Mouse (Mus musculus): Measurements from ENCODE around the gene Actn1. TPM values are rescaled to one million over a fixed set of nuclear protein-coding genes. Genes with fewer than 3 reads are reported as not detected.

Gene Actn1
- total and polyA plus RNA-seq, 3 experiments = 29.0 to 31.7 (median 30.6) TPM

GRCm38 (mm10) chr12:80218045-80218611 is 42.0 kb downstream of the Actn1 start:
- Histone ChIP-seq H3K27ac (peak overlapping the region; percentile 29), H3K4me1 (ENCODE audit: control insufficient read depth, insufficient read depth, low read length) (peaks cover 41% of the 10 kb centered on the region), H3K27me3 (ENCODE audit: control insufficient read depth, insufficient read depth, low read length) (no peaks in the 10 kb centered on the region), H3K36me3 (ENCODE audit: control insufficient read depth, insufficient read depth, low read length) (no peaks in the 10 kb centered on the region; the same call in 1 of the 2 replicates), H3K9ac (ENCODE audit: low read depth, low read length) (no peak overlapping the region), H3K4me3 (no peak overlapping the region), H3K79me2 (replicated peaks; ENCODE audit: control insufficient read depth, insufficient read depth, low read length) (peaks cover 1% of the 10 kb centered on the region)
- no peak for DNase-seq
- WGBS = 54% methylated on average over 4 of the region's 4 CpGs
- intact Hi-C loops (cut with DNase I) = loop anchor here (2.0 kb wide), 1 partner anchor 41 kb away; no protein-coding TSS in a partner anchor
- TF ChIP-seq POLR2A (IDR thresholded peaks at IDR 0.05; ENCODE audit: insufficient read depth, low read depth, low read length) = no peak
- no peak for TF ChIP-seq EP300 (IDR thresholded peaks at IDR 0.05; ENCODE audit: insufficient read depth, low read depth, low read length)

- Histone ChIP-seq H3K4me1 (ENCODE audit: control insufficient read depth, insufficient read depth, low read length) (peaks cover 39% of the 10 kb centered on the region), H3K9ac (ENCODE audit: low read depth, low read length) (no peak overlapping the region), H3K27me3 (ENCODE audit: control insufficient read depth, insufficient read depth, low read length) (no peaks in the 10 kb centered on the region), H3K36me3 (ENCODE audit: control insufficient read depth, insufficient read depth, low read length) (no peaks in the 10 kb centered on the region; the same call in 1 of the 2 replicates), H3K79me2 (replicated peaks; ENCODE audit: control insufficient read depth, insufficient read depth, low read length) (peaks cover 1% of the 10 kb centered on the region), H3K4me3 (no peak overlapping the region), H3K27ac (peak overlapping the region; percentile 75)
- intact Hi-C loops (cut with DNase I) = no loop called here
- WGBS = 41% methylated on average over 3 of the region's 3 CpGs
- no peak for DNase-seq
- TF ChIP-seq EP300 (IDR thresholded peaks at IDR 0.05; ENCODE audit: insufficient read depth, low read depth, low read length) (no peak), POLR2A (IDR thresholded peaks at IDR 0.05; ENCODE audit: insufficient read depth, low read depth, low read length) (no peak), CTCF (IDR thresholded peaks at IDR 0.05) (no peak)
Observed at GRCm38 (mm10) chr12:80217049-80217448, 43.1 kb downstream of the Actn1 start.

GRCm38 (mm10) chr12:80216258-80216881 is 43.8 kb downstream of the Actn1 start:
- DNase-seq = peak; percentile 63 to 83
- peak overlapping the region; percentile 75 for H3K27ac ChIP-seq
- intact Hi-C loops (cut with DNase I) = no loop called here
- no peak overlapping the region for H3K4me3 ChIP-seq
- no peak for TF ChIP-seq POLR2A (IDR thresholded peaks at IDR 0.05; ENCODE audit: insufficient read depth, low read depth, low read length)
- peak; percentile 86 for TF ChIP-seq EP300 (IDR thresholded peaks at IDR 0.05; ENCODE audit: insufficient read depth, low read depth, low read length)
- no peak for TF ChIP-seq CTCF (IDR thresholded peaks at IDR 0.05)
- H3K79me2 ChIP-seq (replicated peaks; ENCODE audit: control insufficient read depth, insufficient read depth, low read length) = peaks cover under 1% of the 10 kb centered on the region
- no peaks in the 10 kb centered on the region; the same call in 1 of the 2 replicates for H3K36me3 ChIP-seq (ENCODE audit: control insufficient read depth, insufficient read depth, low read length)
- no peak overlapping the region for H3K9ac ChIP-seq (ENCODE audit: low read depth, low read length)
- no peaks in the 10 kb centered on the region for H3K27me3 ChIP-seq (ENCODE audit: control insufficient read depth, insufficient read depth, low read length)
- WGBS = 11% methylated on average over 6 of the region's 6 CpGs
- peaks cover 41% of the 10 kb centered on the region for H3K4me1 ChIP-seq (ENCODE audit: control insufficient read depth, insufficient read depth, low read length)

GRCm38 (mm10) chr12:80213810-80214209 is 46.4 kb downstream of the Actn1 start:
- H3K4me1 ChIP-seq (ENCODE audit: control insufficient read depth, insufficient read depth, low read length) = peaks cover 31% of the 10 kb centered on the region
- intact Hi-C loops (cut with DNase I) = no loop called here
- no peaks in the 10 kb centered on the region; the same call in 1 of the 2 replicates for H3K36me3 ChIP-seq (ENCODE audit: control insufficient read depth, insufficient read depth, low read length)
- H3K9ac ChIP-seq (ENCODE audit: low read depth, low read length) = no peak overlapping the region
- no peaks in the 10 kb centered on the region; the same call in none of the 2 replicates for H3K79me2 ChIP-seq (replicated peaks; ENCODE audit: control insufficient read depth, insufficient read depth, low read length)
- no peaks in the 10 kb centered on the region for H3K27me3 ChIP-seq (ENCODE audit: control insufficient read depth, insufficient read depth, low read length)
- TF ChIP-seq CTCF (IDR thresholded peaks at IDR 0.05) (no peak), EP300 (IDR thresholded peaks at IDR 0.05; ENCODE audit: insufficient read depth, low read depth, low read length) (no peak), POLR2A (IDR thresholded peaks at IDR 0.05; ENCODE audit: insufficient read depth, low read depth, low read length) (0 out of 2 replicates have a peak, but pooled peaks have one; percentile 15)
- no peak overlapping the region for H3K4me3 ChIP-seq
- WGBS = 51% methylated on average over 8 of the region's 8 CpGs
- peak overlapping the region; percentile 33 for H3K27ac ChIP-seq
- no peak for DNase-seq

DNA sequence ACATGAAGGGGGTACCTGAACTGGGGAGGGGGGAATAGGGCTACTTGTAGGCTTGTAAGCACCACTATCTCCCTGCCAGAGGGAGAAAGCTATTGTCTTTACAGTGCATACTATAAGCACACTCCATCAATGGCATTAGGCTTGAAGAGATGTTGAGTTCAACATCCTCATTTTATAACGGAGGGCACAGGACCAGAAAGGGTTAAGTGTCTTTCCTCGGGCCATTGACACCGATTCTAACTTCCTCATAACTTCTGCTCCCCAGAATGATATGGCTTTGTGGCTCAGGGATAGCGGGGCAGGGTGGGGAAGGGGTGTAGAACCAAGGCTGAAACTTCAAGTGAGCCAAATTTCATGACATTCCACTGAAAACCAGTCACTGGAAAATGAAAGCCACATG is 46.9 kb downstream of the Actn1 start:
- H3K4me1 ChIP-seq (ENCODE audit: control insufficient read depth, insufficient read depth, low read length) = peaks cover 29% of the 10 kb centered on the region
- no peaks in the 10 kb centered on the region for H3K27me3 ChIP-seq (ENCODE audit: control insufficient read depth, insufficient read depth, low read length)
- no peak overlapping the region for H3K9ac ChIP-seq (ENCODE audit: low read depth, low read length)
- intact Hi-C loops (cut with DNase I) = no loop called here
- H3K4me3 ChIP-seq = no peak overlapping the region
- no peaks in the 10 kb centered on the region; the same call in none of the 2 replicates for H3K79me2 ChIP-seq (replicated peaks; ENCODE audit: control insufficient read depth, insufficient read depth, low read length)
- H3K36me3 ChIP-seq (ENCODE audit: control insufficient read depth, insufficient read depth, low read length) = no peaks in the 10 kb centered on the region; the same call in 1 of the 2 replicates
- no peak for DNase-seq
- WGBS = 37% methylated on average over 4 of the region's 4 CpGs
- TF ChIP-seq POLR2A (IDR thresholded peaks at IDR 0.05; ENCODE audit: insufficient read depth, low read depth, low read length) (no peak), CTCF (IDR thresholded peaks at IDR 0.05) (no peak), EP300 (IDR thresholded peaks at IDR 0.05; ENCODE audit: insufficient read depth, low read depth, low read length) (no peak)
- H3K27ac ChIP-seq = no peak overlapping the region; the same call in 1 of the 2 replicates

Data from heart, adult 2 months (tissue).